Mouse (Mus musculus) left cerebral cortex, postnatal 10 days (tissue): ENCODE data around the gene Med24. TPM values are rescaled to one million over a fixed set of nuclear protein-coding genes. Genes with fewer than 3 reads are reported as not detected.
A peak's percentile ranks its signal among the peaks of the same experiment; 100 is the strongest.

Experiments used
- DNase-seq, 2 experiments: peaks; one replicate each; pipeline ENCODE4 v3.0.0; 2021 to 2022; ENCODE audit warnings: low spot score in 2 of 2, mixed read lengths in 1 of 2; ENCODE audit errors: extremely low spot score in 1 of 2
- intact Hi-C: fragments of 180-260 bp; cut with DNase I; formaldehyde crosslinking; loops from one replicate; pipeline ENCODE4 v1.15.1; 2025
- total RNA-seq, 2 experiments: library from RNA; stranded (reverse); gene quantifications; 2 replicates each; pipeline ENCODE4 v1.2.3; 2021

Med24 gene
- total RNA-seq, 2 experiments from 2014 or later, result 91.7 to 102 TPM

DNA sequence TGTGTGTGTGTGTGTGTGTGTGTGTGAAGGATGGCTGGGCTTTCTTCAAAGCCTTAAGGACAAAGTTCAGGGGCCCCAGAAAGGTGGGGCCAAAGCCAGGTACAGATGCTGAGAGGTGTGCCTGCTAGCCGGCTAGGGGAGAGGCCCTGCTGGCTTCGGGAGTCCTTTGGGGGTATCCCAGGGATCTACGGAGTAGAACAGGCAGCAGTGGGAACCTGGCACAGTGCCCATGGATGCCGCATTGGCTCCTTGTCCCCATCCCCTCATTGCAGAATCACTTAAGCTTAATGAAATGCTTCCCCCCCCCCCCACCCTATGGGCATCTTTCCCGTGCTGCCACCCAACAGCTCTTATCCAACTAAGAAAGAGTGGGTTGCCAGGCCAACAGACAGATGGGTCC lies 20.5 kb upstream of the Med24 start:
- intact Hi-C loops, result no loop called here
- peak in 1 of 2 experiments; percentile 78 for DNase-seq

DNA sequence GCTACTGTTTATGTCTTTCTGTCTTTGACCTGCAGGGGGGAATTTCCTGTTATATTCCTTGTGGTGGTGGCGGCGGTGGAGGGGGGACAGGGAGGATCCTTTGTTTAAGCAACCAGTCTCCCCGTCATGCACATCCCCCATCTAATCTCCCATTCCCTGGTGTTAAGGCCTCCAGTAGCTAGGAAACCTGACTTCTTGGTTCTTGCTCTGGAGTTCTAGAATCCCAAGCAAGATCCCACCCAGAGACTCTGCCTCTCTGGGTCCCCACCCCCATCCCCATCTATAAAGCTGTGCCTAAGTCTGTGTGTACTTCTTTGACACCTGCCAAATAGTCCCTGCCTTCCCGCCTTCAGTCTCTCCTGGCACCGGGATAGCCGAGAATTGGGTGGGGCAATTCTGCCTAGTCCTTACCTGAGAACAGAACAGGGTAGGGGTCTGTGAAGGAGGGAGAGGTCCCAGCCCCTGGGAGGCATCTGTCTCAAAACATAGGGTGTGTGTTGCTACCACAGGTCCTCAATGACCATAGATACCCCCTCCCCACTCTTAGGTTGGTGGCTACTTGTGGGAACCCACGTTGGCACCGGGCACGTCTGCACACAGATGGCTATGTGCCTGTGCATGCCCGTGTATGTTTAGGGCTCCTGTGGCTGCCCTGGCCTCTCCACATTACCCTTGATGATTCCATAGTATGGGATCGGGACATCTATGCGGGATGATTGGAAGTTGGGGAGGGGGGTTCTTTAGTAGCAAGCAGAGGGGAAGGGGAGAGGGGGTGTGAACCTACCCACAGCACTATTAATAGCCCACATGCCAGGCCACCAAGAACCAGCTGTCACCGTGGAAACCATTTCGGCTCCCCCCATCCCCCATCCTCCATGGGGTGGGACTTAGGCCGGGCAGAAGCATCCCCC lies 19.5 kb upstream of the Med24 start:
- intact Hi-C loops, result no loop called here

DNA sequence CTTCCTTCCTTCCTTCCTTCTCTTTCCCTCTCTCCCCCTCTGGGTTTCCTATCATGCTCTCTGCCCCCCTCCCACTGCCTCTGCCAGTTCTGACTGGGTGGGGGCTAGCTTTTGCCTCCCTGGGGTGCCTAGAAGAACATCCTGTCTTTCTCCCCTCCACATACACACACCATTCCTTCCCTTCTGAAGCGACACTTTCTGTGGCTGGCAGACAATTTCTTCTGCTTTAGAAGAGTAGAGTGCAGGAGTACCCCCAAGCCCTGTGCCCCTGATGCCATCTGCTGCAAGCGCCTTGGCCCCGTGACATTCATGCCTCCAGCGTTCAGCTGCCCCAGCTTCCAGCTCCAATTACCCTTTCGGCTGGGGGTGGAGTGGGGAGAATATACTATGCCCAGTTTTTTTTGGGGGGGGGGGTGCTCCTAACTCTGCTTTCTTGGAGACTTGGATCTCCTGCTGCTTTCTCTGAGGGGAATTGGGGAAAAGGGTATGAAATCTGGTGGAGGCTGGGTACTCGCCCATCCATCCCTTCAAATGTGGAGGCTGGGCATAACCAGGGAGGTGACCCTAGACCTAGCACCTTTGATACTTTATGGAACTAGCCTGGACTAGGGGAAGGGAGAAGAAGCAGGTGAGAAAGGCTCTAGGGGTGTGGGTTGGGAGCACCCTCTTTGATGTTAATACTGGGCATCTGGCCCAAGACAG lies 18.7 kb upstream of the Med24 start:
- intact Hi-C loops, result no loop called here
- peak in 1 of 2 experiments; percentile 62 for DNase-seq

More for the DNA sequence above, 19.5 kb upstream of the Med24 start:
- peak in 1 of 2 experiments; percentile 82 for DNase-seq

DNA sequence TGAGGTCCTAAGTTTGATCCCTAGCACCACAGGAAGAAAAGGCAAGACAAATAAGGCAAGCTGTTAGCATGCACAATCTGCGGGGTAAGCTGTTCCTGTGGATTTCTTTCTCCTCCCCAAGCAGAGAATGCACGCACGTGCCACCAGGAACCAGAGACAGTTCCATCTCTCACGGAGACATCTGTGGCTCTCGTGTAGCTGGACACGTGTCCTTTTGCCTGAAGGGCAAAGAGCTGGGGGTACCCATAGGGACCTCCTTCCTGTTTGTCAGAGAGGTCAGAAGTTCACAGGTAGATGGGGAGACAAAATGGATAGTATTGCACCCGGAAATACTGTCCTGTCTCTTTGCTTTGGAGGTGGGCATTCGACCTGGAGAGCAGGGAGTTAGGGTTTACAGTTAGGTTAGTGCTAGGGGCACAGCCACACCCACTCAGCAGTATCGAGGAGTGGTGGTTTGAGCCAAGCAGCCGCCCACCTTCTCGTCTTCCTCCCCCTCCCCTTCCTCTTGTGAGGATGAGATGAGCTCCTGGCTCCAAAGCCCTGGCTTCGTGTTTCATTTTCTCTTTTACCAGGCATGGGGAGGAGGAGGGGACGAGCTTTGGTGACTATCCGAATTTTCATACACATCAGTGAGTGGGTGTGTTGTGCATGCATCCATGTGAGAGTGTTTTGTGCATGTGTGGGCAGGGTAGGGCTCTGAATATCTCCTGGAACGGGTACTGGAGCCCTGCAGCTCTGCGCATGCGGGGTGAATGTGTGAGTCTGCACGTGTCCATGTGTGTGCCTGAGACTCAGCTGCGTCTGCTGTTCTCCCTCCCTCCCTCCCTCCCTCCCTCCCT lies 17.8 kb upstream of the Med24 start:
- peak; percentile 92 to 94 for DNase-seq
- intact Hi-C loops, result no loop called here

DNA sequence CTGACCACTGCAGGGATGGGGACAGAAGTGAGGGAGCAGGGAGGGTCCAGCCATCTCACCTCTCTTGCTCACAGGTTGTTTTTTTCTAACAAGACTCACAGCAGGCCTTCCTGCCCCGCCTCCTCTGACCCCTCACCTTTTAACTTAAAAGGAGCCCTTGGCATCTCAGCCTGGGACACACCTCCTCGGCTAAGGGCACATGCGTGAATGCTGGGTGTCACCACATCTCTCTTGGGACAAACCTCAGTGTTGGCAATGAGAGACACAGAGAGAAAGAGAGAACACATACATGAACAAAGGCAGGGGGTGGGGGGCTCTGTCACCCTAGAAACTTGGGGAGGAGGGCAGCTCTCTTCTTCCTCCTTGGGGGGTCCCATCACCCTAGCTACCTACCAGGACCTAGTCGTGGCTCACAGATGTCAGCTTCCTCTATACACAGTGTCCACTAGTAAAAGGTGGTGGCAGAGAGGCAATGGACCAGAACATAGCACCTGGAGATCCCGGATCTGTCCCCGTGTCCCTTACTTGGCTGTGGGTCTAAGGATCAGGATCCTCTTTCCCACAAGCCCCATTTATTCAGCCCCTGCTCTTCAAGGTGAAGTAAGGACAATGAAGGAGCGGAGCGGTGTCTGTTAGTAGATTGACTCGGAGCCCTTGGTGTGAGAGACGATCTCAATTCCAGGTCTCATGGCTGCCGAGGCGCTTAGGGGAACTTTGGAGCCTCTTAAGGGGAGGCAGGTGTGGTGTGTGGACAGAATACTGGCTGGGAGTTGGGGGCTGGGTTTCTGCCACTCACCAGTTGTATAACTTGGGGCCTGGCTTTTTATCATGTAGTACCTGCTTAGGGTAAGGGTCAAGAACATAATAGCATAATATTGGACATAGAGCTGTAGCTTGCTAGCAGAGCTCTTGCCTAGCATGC lies 17.0 kb upstream of the Med24 start:
- intact Hi-C loops, result no loop called here
- no peak for DNase-seq

DNA sequence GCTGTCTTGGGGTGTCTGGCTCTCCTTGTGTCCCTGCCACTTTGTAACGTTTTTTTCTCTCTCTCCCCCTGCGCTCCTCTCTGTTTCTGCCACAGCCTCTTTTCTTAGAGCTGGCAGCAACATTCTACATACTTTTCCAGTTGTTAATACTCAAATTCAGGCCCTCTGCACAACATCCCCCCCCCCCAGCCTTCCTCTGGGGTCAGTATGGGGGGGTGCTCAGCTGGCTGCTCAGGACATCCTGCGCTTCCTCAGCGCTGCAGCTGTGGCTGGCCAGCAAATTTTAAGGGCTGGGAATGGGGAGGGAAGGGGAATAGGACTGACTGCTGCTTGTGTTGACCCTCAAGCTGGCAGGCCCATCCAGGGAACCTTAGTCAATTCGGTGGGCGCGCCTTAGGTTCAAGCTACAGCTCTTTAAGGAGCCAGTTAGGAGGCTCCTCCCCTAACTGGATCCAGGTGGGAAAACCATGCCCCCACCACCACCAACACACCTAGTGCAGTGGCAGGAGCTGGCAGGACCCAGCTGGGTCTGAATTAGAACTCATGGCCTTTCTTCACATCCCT lies 15.3 kb upstream of the Med24 start:
- intact Hi-C loops, result loop anchor here (5.0 kb wide), 1 partner anchor 38 kb away; no protein-coding TSS in a partner anchor
- DNase-seq, result peak in 1 of 2 experiments; percentile 62

DNA sequence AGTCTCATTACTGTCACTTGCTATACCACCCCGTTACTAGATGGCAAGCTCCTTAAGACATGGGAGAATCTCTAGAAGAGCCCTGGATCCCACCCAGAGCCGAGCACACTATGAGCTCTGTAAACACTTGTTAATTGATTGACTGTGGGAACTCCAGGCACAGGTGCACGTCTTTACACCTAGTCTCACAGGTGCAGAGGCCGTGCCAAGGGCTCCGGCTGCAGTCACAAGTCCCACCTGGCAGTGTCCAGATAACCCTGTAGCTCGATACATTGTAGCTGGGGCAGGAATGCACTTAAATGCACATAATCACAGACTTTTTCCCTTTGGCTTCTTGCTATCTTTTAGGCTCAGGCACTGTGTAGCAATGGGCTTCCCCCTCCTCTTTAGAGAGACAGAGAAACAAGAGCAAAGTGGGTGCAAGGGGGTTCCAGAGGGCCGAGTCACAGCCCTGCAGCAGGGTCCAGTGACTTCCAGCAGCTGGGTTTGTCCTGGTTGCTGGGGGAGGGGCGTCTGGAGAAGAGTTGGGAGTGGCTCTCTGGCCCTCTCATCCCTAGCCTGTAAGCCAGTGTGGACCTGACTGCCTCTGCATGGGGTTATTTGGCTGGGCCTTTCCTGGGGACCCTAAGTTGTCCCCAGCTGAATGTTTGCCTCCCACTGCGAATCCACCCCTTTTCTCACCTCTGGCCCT lies 14.6 kb upstream of the Med24 start:
- DNase-seq, result peak in 1 of 2 experiments; percentile 85
- intact Hi-C loops, result loop anchor here (5.0 kb wide), 1 partner anchor 39 kb away; no protein-coding TSS in a partner anchor

DNA sequence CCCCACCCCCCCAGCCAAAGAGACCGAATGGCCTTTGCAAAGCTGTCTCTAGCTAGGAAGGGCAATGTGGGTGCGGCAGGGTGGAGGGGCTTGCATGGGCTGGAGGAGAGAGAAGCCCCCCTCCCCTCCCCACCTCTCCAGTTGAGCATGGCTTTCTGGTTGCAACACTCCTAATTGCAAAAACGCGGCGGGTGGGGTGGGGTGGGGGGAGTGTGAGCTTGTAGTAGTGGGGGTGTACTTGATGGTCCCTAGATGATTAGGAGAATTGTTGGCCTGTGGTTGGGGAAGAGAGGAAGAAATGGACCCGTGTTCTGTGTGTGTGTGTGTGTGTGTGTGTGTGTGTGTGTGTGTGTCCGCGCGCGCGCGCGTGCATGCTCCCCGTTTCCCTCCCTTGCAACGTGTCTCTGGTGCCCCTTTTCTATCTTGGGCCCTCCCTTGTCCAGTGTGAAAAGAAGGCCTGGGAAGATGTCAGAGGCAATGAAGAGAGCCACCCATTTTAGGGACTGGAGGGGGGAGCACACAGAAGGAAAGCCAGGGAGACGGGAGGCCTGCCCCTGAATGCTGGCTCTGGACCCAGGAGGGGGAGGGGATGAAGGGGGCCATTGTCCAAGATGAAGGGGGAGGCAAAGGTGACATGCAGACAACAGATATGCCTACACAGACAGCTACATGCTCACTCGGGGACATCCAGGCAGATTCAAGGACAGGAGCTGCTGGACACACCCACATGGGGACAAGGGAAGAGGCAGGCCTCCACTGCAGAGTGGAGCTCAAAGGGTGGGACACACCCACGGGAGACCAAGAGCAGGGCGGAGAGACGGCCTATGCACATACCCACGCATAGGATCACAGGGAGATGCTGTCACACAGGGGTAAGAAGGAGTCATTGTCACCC lies 13.4 kb upstream of the Med24 start:
- peak in 1 of 2 experiments; percentile 68 for DNase-seq
- intact Hi-C loops, result loop anchor here (5.0 kb wide), 1 partner anchor 40 kb away; no protein-coding TSS in a partner anchor

DNA sequence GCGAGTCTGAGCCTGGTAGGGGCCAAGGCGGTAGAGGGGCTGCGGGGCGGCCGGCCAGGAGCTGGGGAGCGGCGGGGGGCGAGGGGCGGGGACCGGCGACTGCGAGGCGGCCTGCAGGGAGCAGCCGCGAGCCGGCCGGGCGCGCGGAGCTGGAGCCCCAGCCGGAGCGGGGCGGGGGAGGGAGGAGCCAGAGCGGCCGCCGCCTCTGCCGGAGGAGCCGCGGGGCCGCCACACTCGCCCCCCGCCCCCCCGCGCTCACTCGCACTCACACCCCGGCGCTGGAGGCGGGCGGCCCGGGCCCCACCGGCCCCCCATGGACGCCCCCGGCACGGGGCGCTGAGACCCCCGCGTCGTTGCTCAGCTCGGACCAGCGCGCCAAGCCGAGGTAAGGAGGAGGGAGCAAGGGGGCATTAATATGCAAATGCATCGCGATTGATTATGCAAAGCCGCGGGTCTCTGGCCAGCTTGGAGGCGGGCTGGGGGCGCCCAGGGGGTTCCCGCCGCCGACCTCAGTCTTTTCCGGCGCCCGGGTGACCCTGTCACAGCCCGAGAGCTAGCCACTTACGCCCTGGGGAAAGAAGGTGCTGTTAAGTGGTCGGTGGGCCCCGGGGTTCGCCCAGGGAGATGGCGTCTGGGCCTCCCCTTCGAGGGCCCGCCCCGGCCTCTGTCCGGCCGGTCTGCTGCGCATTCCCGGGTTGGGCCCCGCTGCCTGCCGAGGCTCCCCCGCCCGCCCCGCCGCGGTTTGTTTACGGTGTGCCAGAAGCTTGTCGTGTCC lies 12.6 kb upstream of the Med24 start:
- peak in 1 of 2 experiments; percentile 93 for DNase-seq
- intact Hi-C loops, result loop anchor here (5.0 kb wide), 1 partner anchor 40 kb away; no protein-coding TSS in a partner anchor

DNA sequence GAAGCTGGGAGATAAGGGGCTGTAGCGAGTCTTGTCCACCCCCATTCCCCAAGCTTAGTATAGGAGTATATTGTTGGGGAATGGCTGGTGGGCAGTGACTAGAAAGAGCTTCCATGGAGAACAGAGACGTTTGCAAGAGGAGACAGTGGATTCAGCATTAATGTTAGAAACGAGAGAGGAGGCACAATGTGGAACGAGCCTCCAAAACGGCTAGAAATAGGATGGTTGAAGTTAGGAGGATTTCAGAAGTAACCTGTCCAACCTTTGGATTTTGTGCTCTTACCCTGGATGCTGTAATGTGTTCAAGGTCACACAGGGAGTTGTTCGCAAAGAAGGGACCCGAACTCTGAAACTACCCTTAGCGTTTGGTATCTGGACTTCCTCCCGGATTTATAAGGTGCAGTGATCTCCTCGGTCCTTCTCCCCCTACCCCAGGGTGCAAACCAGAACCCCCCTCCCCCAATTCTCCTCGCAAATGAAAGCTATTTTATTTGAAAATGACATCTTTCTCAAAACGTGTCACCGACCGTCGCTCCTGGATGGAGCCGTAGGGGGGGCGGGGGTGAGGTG lies 11.9 kb upstream of the Med24 start:
- DNase-seq, result no peak
- intact Hi-C loops, result loop anchor here (5.0 kb wide), 1 partner anchor 41 kb away; no protein-coding TSS in a partner anchor

DNA sequence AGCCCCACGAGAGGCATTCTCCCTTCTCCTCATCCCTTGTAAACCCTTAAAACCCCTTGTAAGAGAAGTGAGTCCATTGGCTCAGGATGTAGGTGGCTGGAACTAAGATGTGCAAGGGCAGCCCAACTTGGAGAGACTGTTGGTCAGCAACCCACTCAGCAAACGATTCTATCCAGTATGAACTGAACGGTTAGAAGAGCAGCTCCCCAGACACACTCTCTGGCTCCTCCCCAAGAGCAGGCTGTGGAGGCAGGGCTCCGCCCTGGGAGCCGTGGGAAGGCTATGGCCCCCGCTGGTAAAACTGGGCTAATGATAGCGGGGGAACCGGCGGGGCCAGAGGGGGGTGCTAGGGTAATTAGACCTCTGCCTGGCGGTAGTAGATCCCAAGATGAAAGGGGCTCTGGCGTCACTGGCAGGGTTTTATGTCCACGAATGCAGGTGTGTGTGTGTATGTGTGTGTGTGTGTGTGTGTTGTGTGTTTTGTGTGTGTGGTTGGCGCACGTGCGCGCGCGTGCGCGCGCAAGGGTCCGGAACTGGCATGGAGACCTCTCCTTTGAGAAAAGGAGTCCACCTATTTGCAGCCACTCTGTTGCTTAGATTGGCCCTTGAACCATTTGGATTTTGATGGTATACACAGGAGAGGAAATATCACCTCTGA lies 11.3 kb upstream of the Med24 start, which contains the start of gene Thra:
Thra (plus strand) TSS at position 246 of the 658 bp plus-strand sequence.
- intact Hi-C loops, result loop anchor here (5.0 kb wide), 1 partner anchor 42 kb away; no protein-coding TSS in a partner anchor
- DNase-seq, result peak; percentile 66 to 86

DNA sequence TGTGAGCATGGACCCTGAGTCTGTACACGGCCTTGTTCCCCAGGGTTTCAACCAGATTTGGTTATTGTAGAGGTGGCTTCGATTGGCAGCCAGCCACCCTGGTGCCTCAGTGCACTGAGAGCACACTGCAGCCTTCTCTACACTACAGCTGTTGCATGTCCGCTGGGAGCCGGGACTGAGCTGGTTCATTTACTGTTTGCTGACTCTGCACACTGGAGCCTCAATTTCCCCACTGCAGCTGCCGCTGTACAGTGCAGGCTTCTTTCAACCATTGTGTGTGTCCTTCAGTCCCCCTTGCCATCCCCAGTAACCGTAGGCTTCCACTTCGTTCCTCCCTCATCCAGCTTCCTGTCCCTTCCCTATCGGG lies 10.8 kb upstream of the Med24 start:
- peak in 1 of 2 experiments; percentile 74 for DNase-seq
- intact Hi-C loops, result loop anchor here (5.0 kb wide), 1 partner anchor 42 kb away; no protein-coding TSS in a partner anchor

DNA sequence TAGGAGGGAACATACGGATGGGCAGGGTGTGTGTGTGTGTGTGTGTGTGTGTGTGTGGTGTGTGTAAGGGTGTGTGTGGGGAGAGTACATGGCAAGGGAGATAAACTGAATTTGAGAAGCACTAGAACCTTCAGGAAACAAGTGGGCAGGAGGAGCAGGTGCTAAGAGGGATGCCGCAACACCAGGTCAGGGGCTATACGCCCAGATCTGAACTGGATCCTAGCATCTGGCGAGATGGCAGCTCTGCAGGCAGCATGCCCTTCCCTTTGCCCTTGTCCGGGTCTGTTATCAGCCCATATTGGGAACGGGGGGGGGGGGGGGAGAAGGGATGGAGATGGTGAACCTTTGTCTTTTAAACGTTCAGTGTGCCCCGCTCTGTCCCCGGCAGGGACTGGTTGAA lies 9.7 kb upstream of the Med24 start:
- intact Hi-C loops, result no loop called here
- DNase-seq, result no peak

DNA sequence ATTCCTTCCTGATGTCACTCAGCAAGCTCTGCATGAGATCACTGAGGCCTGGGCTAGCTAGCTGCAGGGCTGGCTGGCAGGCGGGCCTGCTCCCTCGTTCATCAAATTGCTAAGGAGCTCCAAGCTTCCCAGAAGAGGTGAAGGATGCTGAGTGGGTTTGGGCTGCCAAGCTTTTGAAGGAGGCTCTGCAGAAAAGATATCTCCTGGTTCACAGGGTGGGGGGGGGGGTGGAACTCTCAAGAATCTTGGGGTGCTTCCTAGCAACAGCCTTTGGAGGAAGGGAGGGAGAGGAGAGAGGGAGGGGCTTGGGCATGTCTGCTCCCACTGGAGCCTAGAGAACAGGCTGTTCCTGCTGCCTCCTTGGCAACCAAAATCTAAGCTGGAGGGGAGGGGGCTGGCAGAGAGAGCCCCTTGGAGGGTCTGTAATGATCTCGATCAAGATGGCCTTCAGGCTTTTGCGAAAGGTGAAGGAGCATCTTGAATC lies 9.2 kb upstream of the Med24 start:
- intact Hi-C loops, result no loop called here
- peak; percentile 61 to 79 for DNase-seq
